Mouse (Mus musculus) cortical plate, adult 2 months (tissue): ENCODE data around the gene Pabpn1.

Source experiments
- CTCF ChIP-seq: fragments of 200-500 bp; IDR thresholded peaks from 2 replicates; pipeline ENCODE4 v1.5.1; 2011; ENCODE audit warnings: mild to moderate bottlenecking, control low read depth, low read length; ENCODE audit not compliant: insufficient read depth; ENCODE audit errors: extremely low read depth
- POLR2A ChIP-seq: fragments of 200-500 bp; IDR thresholded peaks from 2 replicates; pipeline ENCODE4 v1.6.1; 2011; ENCODE audit warnings: mild to moderate bottlenecking, low read length, control low read depth; ENCODE audit not compliant: insufficient read depth; ENCODE audit errors: extremely low read depth

- TF ChIP-seq CTCF (no peak), POLR2A (peak; percentile 80; the same call in 1 of the 2 replicates)
Observed at GRCm38 (mm10) chr14:54883154-54884021, 8.9 kb upstream of the Pabpn1 start, which contains the start of the genes Bcl2l2 and Gm20521.
